Mouse (Mus musculus): Measurements from ENCODE around the gene Hexim2.

Gene Hexim2

DNA sequence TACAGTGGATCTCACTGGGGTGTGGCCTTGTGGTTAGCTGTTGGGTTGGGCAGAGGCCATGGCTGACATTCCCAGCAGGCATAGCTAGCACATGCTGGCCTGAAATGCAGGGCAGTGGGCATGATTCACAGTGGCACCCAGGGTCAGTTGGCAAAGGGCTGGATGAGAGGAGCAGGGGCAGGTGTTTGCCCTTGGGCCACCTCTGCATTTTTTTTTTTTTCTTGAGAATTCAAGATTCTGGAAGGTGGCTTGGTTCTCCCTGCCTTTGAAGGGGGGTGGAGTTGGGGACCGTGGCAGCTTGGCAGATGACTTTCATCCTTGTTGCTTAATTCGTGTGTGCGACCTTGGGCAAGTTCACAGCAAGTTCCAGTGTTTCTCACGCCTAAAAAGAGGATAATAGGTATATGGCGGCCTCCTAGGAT lies 42.2 kb downstream of the Hexim2 start:
- DNase-seq: peak in 1 of 2 experiments; percentile 38

DNA sequence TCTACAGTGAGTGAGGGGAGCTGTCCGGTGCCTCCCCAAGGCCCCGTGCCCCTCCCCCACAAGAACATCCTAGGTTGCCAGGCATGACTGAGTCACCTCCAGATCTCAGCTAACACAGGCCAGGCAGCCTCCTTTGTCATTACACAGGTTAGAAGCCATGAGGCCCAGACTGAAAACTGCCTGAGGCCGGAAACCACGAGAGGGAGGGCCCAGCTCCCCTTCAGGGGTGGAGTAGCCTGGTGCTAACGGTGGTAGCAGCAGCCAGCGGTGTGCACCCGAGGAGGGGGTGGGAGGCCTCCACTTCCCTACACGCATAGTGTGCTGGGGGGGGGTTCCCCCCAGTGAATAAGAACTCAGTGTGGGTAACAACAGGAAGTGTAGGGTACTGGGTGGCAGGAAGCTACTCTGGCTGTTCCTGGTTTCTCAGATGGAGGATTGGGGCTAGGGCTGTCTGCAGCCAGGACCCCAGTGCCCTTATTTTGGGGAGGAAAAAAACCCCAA lies 42.7 kb downstream of the Hexim2 start:
- peak; percentile 95 to 97 for DNase-seq

DNA sequence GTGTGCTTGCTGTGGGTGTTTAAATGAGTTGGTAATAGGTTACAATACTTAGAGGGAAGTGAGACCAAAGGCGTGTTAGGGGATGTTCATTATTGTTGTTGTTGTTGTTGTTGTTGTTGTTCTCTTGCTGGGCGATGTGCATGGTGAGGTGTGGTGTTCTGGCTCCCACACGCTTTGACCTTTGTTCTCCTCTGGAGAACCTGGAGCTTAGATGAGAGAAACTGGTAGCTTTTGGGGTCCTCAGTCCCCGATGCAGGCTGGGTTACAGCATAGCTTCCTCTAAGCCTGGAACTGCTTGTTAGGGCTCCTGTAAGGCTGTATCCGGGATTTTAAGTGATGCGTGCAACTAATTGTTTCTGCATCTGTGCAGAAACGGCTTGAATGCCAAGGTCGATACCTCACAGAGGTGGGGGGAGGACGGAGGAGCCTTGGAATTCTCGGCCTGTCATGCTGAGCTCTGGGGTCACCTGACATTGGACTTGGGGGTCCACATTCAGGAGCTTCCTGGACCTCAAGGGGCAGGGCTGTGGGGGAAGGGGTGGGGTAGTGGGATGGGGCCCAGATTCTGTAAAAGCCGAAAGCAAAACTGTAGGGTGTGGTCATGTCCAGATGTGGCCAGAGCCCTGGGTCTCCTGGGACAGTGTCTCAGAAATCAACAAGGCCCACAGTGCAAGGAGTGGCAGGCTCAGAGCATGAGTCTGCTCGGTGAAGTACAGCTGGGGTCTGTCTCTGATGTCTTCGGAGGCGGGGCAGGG lies 43.6 kb downstream of the Hexim2 start:
- DNase-seq: peak in 1 of 2 experiments; percentile 31

DNA sequence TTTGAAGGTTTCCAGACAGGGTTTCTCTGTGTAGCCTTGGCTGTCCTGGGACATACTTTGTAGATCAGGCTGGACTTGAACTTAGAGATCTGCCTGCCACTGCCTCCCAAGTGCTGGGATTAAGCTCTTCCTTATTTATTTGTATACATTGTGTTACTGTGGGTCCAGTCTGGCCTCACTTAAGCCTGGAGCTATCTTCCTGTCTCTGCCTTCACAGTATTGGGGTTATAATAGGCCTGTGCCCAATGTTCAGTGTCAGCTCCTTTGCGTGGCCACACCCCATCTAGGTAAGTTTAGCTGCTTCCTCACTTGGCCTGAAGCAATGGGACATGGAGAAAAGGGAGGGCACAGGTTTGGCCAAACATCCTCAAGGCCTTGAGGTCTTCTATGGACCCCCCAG lies 44.3 kb downstream of the Hexim2 start:
- DNase-seq: no peak

DNA sequence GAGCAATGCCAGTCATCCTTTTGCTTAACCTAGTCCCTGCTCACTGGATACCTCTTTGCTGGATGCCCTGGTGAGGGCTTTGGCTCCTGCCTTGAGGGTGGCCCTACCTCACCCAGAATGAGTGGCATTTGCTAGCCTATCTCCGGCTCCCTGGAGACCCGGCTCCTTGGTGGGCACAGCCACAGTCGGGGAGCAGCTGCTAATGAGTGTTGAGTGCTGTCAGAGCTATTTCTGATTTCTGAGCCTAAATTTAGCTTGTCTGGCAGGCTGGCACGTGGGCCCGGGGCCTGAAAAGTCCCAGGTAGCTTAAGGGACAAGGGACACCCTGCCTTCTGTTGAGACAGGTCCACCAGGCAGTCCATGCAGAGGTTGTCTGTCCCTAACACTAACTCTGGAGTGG lies 45.0 kb downstream of the Hexim2 start:
- DNase-seq: no peak

DNA sequence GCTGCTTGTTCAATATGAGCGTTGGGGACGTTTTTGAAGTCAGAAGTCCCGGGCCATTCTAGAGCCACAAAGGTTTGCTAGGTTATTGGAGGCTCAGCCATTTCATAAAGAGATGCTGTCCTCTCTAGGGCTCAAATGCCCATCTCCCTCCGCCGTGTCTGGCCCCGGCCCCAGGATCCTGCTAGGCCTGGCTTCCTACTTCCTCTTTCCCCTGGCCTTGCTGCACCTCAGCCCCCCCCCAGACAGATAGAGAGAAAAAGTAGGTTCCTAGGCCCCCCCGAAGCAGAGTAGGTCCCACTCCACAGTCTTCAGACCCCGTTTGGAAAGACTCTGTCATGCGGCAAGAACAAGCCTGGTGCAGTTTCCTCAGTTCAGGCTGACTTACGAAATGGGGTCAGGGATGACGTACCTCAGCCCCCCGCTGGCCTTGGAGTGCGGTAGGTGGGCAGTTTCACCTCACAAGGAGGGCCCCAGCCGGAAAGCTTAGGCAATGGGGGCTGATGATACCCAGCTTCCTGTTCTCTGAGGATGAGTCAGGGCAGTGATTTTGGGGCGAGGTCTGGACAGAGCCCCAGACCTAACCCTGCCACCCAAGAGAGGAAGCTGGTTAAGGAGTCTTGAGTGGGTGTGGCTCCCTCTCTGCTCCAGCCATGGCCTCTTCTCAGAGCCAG lies 45.7 kb downstream of the Hexim2 start:
- DNase-seq: no peak

DNA sequence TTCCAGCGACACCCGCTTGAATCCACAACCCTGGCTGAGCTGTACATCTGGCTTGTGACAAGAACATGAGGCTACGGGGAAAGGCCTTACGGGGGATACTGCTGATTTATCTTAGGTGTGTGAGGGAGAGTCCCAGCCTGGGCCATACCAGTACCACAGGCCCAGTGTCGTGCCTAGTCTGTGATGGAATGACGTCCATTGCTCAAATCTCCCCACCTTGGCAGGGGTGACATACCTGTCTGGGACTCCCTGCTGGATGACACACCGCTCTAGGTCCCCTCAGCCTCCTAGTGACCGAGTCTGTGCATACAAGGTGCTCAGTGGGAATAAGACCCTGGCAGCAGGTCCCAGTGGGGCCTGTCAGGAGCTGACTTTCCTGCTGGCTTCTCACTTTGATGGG lies 46.5 kb downstream of the Hexim2 start:
- no peak for DNase-seq

DNA sequence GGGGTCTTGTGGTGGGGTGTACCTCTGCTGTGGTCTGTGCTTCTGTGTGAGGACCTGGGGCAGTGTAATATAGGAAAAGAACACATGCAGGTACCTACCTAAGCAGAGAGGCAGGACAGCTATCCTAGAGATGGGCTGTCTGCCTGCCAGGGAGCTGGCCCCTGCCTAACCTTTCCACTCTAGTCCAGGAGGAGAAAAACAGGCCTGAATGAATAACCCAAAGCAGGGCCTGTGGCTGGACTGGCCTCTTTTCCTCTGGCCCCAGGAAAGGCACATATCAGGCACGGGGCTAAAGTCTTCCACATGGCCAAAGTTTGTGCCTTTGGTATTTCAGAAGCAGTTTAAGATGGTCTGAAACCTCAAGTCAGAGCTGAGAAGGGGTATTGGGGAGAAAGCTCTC lies 48.2 kb downstream of the Hexim2 start:
- no peak for DNase-seq

DNA sequence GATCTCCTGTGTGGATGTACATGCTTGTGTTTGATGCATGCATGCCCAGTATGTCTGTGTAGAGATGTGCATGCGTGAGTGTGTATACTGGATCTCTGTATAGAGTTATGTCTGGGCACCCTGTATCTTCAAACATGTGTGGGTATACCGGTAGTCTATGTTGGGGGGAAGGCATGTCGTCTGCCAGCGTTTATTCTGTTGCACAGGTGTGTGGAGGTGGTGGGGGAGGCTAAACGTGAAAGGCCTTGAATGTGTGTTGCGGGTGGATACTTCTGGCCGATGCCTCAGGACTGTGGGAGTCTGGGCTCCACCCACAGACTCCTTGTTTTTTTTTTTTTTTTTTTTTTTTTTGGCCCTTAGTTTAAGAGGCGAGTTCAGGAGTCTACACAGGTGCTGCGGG lies 49.1 kb downstream of the Hexim2 start:
- no peak for DNase-seq

DNA sequence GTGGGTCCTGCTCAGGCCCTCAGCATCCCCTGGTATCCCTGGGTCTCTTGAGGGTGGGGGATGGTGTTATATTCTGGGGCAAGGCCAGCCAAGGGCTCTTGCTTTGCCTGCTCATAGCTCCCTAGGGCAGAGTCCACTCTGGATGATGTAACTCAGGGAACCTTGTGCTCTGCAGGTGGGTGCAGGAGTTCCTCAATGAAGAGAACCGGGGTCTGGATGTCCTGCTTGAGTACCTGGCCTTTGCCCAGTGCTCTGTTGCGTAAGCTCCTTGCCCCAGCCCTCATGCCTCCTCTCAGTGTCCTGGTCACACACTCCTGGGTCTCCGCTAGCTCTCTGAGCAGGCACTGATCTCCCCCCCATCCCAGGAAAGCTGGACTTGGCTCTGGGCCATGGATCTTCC lies 49.7 kb downstream of the Hexim2 start:
- DNase-seq: no peak

DNA sequence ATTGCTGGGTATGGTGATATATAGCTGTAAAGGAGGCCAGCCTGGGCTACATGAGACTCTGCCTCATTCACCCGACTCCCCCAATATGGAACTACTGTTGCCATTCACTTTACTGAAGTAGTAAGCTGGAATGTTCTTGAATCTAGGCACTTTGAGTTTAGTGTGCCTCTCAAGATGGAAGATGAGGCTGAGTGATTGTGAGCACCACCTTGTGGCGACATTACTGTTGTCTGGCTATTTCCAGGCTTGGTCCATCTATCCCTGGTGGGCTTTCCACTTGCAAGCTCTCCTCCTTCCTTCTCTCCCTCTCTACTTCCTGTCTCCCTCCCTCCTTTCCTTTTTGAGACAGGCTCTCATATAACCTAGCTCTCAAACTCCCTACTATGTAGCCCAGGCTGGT lies 52.7 kb downstream of the Hexim2 start:
- DNase-seq: peak in 1 of 2 experiments; percentile 23

Data from thymus, adult 18-20 months (tissue).